Mouse (Mus musculus): ENCODE measurements around the gene Kif2c. TPM values are rescaled to one million over a fixed set of nuclear protein-coding genes. Genes with fewer than 3 reads are reported as not detected.
A peak's percentile ranks its signal among the peaks of the same experiment; 100 is the strongest.

Kif2c gene
- polyA plus RNA-seq, 1 experiment, result 2.5 TPM

DNA sequence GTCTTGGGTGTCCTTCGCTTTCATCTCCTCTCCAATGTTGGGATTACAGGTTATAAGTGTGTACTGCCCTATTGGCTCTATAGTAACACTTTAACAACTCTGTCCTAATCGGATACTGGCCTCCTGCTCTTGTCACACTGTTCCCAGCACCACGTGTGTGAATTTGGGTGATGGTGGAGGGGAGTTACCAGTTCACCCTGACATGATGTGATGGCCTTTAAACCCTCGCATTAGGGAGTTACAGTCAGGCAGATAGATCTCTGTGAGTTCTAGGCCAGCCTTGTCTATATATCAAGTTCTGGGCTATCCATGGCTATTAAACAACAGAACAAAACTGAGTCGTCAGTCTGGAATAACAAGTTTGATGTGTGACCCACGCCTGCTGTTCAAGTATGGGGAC, 27.2 kb upstream of the Kif2c start:
- H3K27me3 ChIP-seq (ENCODE audit: control insufficient read depth, insufficient read depth, low read length), result no peaks in the 10 kb centered on the region
- WGBS, result 89% methylated on average over 6 of the region's 6 CpGs
- no peaks in the 10 kb centered on the region for H3K36me3 ChIP-seq (ENCODE audit: control insufficient read depth, insufficient read depth, low read length)
- H3K27ac ChIP-seq (ENCODE audit: insufficient read depth, low read length), result no peak overlapping the region
- H3K4me3 ChIP-seq (ENCODE audit: extremely low read depth, insufficient read depth, insufficient read length), result no peak overlapping the region
- no peaks in the 10 kb centered on the region for H3K4me1 ChIP-seq (ENCODE audit: control insufficient read depth, insufficient read depth, insufficient read length)
- DNase-seq (ENCODE audit: low read depth in 1 of 2, low spot score in 2 of 2), result no peak
- TF ChIP-seq POLR2A (IDR thresholded peaks at IDR 0.05; ENCODE audit: low read depth, low read length), result no peak
- TF ChIP-seq CTCF (IDR thresholded peaks at IDR 0.05; ENCODE audit: extremely low read depth, insufficient read depth, insufficient read length, insufficient replicate concordance), result no peak

DNA sequence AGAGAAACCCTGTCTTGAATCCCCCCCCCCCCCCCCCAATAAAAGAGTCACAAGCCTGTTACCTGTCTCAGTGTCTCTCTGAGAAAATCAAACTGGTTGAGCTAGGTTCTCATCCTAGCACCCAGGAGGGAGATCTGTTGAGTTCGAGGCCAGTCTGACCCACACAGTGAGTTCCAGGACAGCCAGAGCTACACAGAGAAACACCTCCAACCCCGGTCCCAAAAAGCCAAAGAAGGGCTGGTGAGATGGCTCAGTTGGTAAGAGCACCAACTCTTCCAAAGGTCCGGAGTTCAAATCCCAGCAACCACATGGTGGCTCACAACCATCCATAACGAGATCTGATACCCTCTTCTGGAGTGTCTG, 20.5 kb upstream of the Kif2c start:
- Histone ChIP-seq H3K27me3 (ENCODE audit: control insufficient read depth, insufficient read depth, low read length) (no peaks in the 10 kb centered on the region), H3K36me3 (ENCODE audit: control insufficient read depth, insufficient read depth, low read length) (no peaks in the 10 kb centered on the region), H3K4me3 (ENCODE audit: extremely low read depth, insufficient read depth, insufficient read length) (no peak overlapping the region), H3K4me1 (ENCODE audit: control insufficient read depth, insufficient read depth, insufficient read length) (peaks cover 3% of the 10 kb centered on the region; the same call in 1 of the 2 replicates), H3K27ac (ENCODE audit: insufficient read depth, low read length) (no peak overlapping the region; the same call in 1 of the 2 replicates)
- no peak for DNase-seq (ENCODE audit: low read depth in 1 of 2, low spot score in 2 of 2)
- TF ChIP-seq CTCF (IDR thresholded peaks at IDR 0.05; ENCODE audit: extremely low read depth, insufficient read depth, insufficient read length, insufficient replicate concordance) (no peak), POLR2A (IDR thresholded peaks at IDR 0.05; ENCODE audit: low read depth, low read length) (no peak)
- WGBS, result 78% methylated on average over 4 of the region's 4 CpGs

DNA sequence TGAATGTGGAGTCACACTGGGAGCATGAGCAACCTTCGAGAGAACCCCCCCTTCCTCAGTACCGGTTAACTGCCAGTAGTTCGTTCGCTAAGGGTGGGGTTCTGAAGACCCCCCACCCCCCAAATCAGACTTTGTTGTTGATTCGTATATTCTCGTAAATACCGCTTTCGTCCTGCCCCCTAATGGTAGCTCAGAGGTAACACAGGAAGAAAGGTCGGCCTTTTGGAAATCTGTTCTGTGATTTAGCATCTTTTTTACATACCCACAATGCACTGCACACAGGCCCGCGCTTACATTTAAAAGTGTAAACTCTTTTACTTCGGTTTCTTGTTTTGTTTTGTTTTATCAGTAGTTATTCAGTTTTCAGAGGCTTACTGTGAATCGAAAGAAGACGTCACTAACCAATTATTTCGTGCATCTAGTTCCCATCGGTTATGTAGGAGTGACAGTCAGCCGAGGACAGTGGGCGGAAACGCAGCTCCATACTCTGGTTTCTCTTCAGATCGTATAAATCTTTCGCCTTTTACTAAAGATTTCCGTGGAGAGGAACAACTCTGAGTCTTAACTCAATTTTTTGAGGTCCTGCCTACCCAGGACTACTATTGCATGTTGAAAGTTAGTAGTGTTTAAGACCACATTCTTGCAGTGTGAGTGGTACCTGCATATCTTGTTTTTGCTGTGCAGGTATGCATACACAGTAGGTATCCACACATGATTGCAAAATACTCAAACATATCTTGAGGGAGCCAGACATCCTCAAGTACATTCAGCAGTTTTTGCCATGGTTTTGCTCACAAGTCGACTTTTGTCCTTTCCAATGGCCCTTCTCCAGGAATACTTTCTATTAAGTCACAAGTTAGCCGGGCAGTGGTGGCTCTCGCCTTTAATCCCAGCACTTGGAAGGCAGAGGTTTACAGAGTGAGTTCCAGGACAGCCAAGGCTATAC, 19.9 kb upstream of the Kif2c start:
- peaks cover 3% of the 10 kb centered on the region; the same call in 1 of the 2 replicates for H3K4me1 ChIP-seq (ENCODE audit: control insufficient read depth, insufficient read depth, insufficient read length)
- H3K4me3 ChIP-seq (ENCODE audit: extremely low read depth, insufficient read depth, insufficient read length), result peak overlapping the region; percentile 31
- H3K27me3 ChIP-seq (ENCODE audit: control insufficient read depth, insufficient read depth, low read length), result no peaks in the 10 kb centered on the region
- peak; percentile 60 to 76 for DNase-seq (ENCODE audit: low read depth in 1 of 2, low spot score in 2 of 2)
- peak overlapping the region; percentile 73; the same call in 1 of the 2 replicates for H3K27ac ChIP-seq (ENCODE audit: insufficient read depth, low read length)
- H3K36me3 ChIP-seq (ENCODE audit: control insufficient read depth, insufficient read depth, low read length), result no peaks in the 10 kb centered on the region
- 3% methylated on average over 25 of the region's 25 CpGs for WGBS
- TF ChIP-seq CTCF (IDR thresholded peaks at IDR 0.05; ENCODE audit: extremely low read depth, insufficient read depth, insufficient read length, insufficient replicate concordance) (peak; percentile 22; the same call in 1 of the 2 replicates), POLR2A (IDR thresholded peaks at IDR 0.05; ENCODE audit: low read depth, low read length) (peak; percentile 54; the same call in 1 of the 2 replicates)

DNA sequence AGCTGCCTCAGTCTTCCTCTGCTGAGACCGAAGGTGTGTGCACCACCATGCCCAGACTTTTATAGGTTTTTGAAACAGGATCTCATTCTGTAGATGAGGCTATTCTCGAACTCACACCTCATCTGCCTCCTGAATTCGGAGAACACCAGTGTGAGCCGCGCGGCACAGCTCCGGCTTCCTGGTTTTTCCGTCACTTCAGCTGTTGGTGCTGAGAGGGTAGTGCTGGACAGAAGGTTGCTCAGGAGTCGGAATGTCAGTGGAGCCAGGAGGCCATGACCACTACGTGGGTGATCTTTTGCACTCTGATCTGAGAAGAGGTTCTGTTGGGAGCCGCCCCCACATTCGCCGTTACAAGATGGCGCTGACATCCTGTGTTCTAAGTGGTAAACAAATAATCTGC, 9.4 kb upstream of the Kif2c start:
- H3K36me3 ChIP-seq (ENCODE audit: control insufficient read depth, insufficient read depth, low read length), result no peaks in the 10 kb centered on the region
- no peaks in the 10 kb centered on the region for H3K27me3 ChIP-seq (ENCODE audit: control insufficient read depth, insufficient read depth, low read length)
- TF ChIP-seq POLR2A (IDR thresholded peaks at IDR 0.05; ENCODE audit: low read depth, low read length), result no peak
- TF ChIP-seq CTCF (IDR thresholded peaks at IDR 0.05; ENCODE audit: extremely low read depth, insufficient read depth, insufficient read length, insufficient replicate concordance), result no peak
- no peak for DNase-seq (ENCODE audit: low read depth in 1 of 2, low spot score in 2 of 2)
- no peaks in the 10 kb centered on the region for H3K4me1 ChIP-seq (ENCODE audit: control insufficient read depth, insufficient read depth, insufficient read length)
- H3K4me3 ChIP-seq (ENCODE audit: extremely low read depth, insufficient read depth, insufficient read length), result no peak overlapping the region
- WGBS, result 95% methylated on average over 14 of the region's 14 CpGs
- H3K27ac ChIP-seq (ENCODE audit: insufficient read depth, low read length), result no peak overlapping the region

DNA sequence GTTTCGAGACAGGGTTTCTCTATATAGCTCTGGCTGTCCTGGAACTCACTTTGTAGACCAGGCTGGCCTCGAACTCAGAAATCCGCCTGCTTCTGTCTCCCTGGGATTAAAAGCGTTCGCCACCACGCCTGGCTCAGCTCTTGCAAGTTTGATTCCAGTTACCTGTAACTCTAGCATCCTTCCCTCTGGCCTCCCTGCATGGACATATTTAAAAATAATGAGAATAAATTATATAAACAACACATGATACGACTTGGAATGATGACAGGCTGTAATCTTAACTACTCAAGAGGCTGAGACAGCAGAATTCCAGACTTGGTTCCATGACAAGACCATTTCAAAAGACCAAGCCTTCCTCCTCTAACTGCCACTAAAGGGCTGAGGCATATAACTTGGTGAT, 8.2 kb upstream of the Kif2c start:
- no peak overlapping the region for H3K4me3 ChIP-seq (ENCODE audit: extremely low read depth, insufficient read depth, insufficient read length)
- H3K27ac ChIP-seq (ENCODE audit: insufficient read depth, low read length), result no peak overlapping the region
- TF ChIP-seq POLR2A (IDR thresholded peaks at IDR 0.05; ENCODE audit: low read depth, low read length) (no peak), CTCF (IDR thresholded peaks at IDR 0.05; ENCODE audit: extremely low read depth, insufficient read depth, insufficient read length, insufficient replicate concordance) (no peak)
- no peaks in the 10 kb centered on the region for H3K36me3 ChIP-seq (ENCODE audit: control insufficient read depth, insufficient read depth, low read length)
- DNase-seq (ENCODE audit: low read depth in 1 of 2, low spot score in 2 of 2), result no peak
- H3K27me3 ChIP-seq (ENCODE audit: control insufficient read depth, insufficient read depth, low read length), result no peaks in the 10 kb centered on the region
- WGBS, result 88% methylated on average over 7 of the region's 7 CpGs
- no peaks in the 10 kb centered on the region for H3K4me1 ChIP-seq (ENCODE audit: control insufficient read depth, insufficient read depth, insufficient read length)

DNA sequence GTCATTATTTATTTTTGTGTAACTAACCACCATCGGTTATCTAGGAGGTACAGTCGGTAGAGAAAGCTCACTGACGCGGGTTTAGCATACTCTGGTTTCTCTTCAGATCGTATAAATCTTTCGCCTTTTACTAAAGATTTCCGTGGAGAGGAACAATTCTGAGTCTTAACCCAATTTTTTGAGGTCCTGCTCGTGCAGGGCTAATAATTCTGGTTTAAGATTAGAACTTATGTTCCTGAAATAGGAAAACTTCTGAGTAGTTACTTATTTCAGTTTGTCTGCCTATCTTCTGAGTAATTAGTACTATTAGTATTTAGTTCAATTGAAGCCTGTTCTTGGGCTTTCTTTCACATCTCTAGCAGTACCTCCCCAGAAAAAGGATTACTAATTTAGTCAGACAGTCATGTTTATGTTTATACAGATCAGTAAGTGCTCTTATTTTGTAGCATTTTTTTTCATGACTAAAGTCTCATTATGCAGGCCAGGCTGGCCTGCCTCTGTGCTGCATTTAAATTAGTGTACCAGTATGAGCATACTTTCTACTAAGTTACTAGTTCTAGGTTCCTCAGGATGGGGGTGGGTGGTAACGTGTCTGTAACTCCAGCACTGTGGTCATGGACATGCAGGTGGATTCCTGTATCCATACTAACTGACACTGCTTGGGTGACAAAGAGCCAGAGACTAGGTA, 7.6 kb upstream of the Kif2c start:
- DNase-seq (ENCODE audit: low read depth in 1 of 2, low spot score in 2 of 2), result peak in 1 of 2 experiments; percentile 72
- WGBS, result 1% methylated on average over 9 of the region's 9 CpGs
- Histone ChIP-seq H3K27me3 (ENCODE audit: control insufficient read depth, insufficient read depth, low read length) (no peaks in the 10 kb centered on the region), H3K36me3 (ENCODE audit: control insufficient read depth, insufficient read depth, low read length) (no peaks in the 10 kb centered on the region), H3K4me3 (ENCODE audit: extremely low read depth, insufficient read depth, insufficient read length) (peak overlapping the region; percentile 27; the same call in 1 of the 2 replicates), H3K27ac (ENCODE audit: insufficient read depth, low read length) (peak overlapping the region; percentile 90; the same call in 1 of the 2 replicates), H3K4me1 (ENCODE audit: control insufficient read depth, insufficient read depth, insufficient read length) (no peaks in the 10 kb centered on the region)
- TF ChIP-seq CTCF (IDR thresholded peaks at IDR 0.05; ENCODE audit: extremely low read depth, insufficient read depth, insufficient read length, insufficient replicate concordance) (no peak), POLR2A (IDR thresholded peaks at IDR 0.05; ENCODE audit: low read depth, low read length) (peak; percentile 72)
